Mouse (Mus musculus) A20 (cell line): ENCODE measurements around the gene Ppp4r3a.
"Not testable (repeated sequence)": the region's sequence is repeated elsewhere in the genome, so short reads cannot be mapped to it uniquely, and the experiment has no call there.

Experiments
- DNase-seq: peaks from one replicate; pipeline ENCODE4 v3.0.0-alpha.2; 2011; ENCODE audit warnings: low read depth, low spot score

Gene Ppp4r3a

DNA sequence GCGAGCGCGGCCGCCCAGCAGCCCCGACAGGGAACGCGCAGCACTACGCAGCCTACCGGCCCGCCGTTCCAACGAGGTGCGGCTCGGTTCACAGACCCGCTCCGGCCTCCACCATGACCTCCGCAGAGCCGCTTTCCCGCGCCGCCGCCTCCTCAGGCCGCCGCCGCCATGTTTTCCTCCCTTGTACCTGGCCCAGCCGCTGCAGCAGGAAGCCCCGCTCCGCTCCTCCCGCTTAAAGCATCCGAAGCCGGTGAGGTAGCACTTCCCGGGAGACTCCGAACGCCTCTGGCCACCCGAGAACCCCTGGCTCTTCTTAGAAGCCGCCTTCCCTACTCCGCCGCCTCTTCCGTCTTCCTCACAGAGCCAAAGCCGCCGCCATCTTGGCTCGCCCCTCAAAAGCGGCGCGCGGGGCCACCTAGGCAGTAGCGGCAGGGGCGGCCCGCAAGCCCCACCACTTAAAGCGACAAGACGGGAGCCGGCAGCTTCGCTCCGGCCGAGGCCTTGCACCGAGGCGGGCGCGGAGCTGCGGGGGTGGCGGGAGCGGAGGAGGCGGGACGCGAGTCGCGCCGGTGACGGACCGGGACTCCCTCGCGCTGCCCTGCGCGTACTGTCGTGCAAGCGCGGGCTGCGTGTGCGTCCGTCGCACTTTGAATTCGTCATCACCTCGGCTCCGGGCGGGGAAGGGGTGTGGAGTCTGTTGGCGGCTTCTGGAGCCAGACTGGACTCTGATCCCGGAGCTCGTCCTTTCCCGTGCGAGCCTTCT lies at the start of gene Ppp4r3a:
Ppp4r3a (minus strand) TSS at position 627 of the 763 bp plus-strand sequence.
- peak; percentile 96 for DNase-seq

- peak; percentile 36 for DNase-seq
These were observed 39.5 kb upstream of the Ppp4r3a start for GRCm38 (mm10) chr12:101123013-101123412.

GRCm38 (mm10) chr12:101122066-101122465 lies 38.6 kb upstream of the Ppp4r3a start:
- not testable (repeated sequence) for DNase-seq

DNA sequence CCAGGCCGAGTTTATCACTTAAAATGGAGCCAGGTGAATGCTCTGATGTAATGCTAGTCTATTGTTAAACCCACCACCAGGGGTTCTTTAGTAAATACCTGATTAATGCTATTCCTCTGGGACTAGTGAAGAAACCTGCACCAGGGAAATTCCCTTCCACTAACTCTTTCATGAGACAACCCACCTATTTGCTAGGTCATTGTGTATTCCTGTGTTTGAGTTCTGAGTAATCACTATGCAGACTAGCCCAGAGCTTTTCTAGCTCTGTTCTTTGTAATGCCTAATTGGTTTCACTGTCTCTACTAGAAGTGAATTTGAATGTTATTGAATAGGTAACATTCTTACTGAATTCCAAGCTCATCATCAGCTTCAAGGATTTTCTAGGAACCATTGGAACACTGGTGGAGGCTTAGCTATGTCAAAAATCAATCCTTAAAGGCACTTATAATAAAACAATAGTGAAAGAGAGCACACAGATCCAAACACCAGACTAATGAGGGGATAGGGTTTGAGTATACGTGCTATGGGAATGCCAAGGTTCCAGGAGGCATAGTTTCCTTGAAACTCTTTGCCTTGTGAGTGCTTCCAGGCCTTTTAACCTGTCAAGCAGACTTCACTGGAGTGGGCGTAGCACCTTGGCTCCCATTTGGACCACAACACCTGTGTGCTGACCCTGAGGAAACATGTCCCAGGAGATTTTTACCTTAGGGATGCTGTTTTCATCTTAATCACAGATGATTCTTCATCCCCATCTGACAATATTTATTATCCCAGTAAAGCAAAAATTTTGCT lies 26.5 kb upstream of the Ppp4r3a start:
- DNase-seq = not testable (repeated sequence)

- DNase-seq = no peak
These were observed 24.2 kb upstream of the Ppp4r3a start for GRCm38 (mm10) chr12:101107722-101108121.

GRCm38 (mm10) chr12:101105571-101105970 lies 22.1 kb upstream of the Ppp4r3a start:
- DNase-seq = no peak

DNA sequence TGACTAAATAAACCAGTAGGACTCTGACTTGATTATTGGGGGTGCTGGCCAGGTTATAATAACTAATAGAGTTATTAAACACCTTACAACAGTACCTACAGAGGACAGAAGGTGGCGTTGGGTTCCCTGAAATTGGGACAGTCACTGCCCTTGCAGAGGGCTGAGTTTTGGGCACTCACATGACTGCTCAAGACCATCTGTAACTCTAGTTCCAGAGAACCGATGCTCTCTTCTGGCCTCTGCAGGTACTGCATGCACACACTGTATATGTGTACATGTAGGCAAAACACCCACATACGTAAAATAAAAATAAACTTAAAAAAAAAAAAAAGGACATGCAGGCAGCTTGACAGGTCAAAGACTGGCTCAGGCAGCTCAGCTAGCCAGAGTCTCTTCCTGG lies 19.1 kb upstream of the Ppp4r3a start:
- peak; percentile 80 for DNase-seq

- DNase-seq = not testable (repeated sequence)
These were observed 10.2 kb upstream of the Ppp4r3a start for GRCm38 (mm10) chr12:101093678-101094077.

DNA sequence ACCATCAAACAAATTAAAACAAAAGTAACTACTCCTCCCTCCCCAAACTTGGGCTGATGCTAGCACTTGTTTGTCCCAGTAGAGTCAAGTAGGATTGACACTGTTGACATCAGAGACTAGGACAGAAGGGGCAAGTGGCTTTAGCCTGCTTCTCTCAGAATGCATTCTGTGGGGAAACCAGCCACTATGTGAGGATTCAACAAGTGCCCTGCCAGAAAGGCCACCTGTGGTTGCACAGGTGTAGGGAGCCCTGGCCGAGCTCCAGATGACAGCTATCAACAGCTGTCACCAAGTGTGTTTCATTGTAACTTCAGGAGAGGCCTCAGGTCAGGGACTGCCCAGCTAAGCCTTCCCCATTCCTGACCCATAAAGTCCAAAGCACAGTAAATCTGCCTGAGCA lies 6.5 kb upstream of the Ppp4r3a start:
- no peak for DNase-seq

- DNase-seq = no peak
These were observed 3.9 kb upstream of the Ppp4r3a start for GRCm38 (mm10) chr12:101087406-101087805.

- DNase-seq = no peak
These were observed 1.6 kb upstream of the Ppp4r3a start for GRCm38 (mm10) chr12:101084881-101085666.

DNA sequence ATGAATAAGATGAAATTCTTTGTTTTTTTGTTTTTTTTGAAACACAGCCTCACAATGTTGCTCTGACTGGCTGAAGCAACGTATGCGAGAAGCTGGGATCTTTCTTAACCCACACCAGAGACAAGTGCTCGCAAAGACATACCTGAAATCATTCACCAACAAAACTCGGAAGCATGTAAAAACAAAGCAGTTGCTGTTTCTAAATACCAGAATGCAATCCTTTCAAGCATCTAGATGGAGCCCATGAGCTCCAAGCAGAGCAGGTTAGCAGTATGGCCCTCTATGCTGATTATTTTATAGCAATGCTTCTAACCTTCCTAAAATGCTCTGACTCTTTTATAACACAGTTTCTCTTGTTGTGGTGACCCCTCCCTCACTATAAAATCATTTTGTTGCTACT lies 735 bp upstream of the Ppp4r3a start:
- peak; percentile 53 for DNase-seq

GRCm38 (mm10) chr12:101083839-101084195 lies 315 bp upstream of the Ppp4r3a start:
- no peak for DNase-seq

GRCm38 (mm10) chr12:101082296-101083075 lies 1.0 kb downstream of the Ppp4r3a start:
- peak; percentile 51 for DNase-seq

DNA sequence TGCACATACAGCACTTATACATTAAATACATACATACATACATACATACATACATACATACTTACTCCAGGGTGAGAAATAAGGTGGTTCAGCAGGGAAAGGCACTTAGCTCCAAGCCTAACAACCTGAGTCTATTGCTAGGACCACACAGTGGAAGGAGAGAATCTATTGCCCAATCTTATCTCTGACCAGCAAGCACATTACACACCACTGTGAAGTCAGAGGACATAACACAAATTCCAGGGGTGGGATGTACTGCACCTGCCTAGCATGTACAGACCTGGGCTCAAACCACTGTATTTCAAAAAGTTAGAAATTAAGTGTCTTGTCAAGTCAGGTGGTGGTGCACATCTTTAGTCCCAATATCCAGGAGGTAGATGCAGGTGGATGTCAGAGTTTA lies 5.5 kb downstream of the Ppp4r3a start:
- no peak for DNase-seq

DNA sequence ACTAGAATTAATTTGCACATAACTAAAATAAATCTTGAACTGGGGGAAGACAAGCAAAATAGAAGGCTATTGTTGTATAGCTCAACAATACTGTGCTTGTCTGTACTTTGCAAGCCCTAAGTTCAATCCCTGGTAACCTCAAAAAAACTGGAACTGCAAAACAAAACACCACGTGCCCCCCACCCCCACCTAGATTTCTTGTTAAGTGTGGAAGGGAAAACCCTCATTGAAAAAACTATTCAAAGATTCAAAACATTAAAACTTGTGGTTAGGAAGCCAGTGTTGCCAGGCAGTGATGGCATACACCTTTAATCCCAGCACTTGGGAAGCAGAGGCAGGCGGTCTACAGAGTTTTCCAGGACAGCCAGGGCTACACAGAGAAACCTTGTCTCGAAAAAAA lies 8.1 kb downstream of the Ppp4r3a start:
- no peak for DNase-seq

GRCm38 (mm10) chr12:101074821-101075429 lies 8.6 kb downstream of the Ppp4r3a start:
- peak; percentile 28 for DNase-seq

DNA sequence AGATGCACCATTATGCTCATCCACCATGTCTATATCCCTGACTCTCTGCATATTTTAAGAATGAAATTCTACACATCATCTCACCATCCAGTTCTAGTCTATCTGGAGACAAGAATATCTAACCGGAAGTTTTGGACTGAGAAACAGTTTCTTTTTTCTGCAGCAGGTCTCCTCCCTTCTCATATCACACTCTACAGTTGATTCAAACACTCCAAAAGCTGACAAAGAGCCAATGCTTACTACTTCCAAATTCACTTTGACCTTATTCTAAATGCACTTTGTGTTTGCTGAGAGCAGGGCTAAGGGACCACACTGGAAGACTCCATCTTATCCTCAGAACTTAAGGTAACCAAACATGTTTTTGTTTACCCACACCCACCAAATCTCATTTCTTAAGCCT lies 13.7 kb downstream of the Ppp4r3a start:
- no peak for DNase-seq

DNA sequence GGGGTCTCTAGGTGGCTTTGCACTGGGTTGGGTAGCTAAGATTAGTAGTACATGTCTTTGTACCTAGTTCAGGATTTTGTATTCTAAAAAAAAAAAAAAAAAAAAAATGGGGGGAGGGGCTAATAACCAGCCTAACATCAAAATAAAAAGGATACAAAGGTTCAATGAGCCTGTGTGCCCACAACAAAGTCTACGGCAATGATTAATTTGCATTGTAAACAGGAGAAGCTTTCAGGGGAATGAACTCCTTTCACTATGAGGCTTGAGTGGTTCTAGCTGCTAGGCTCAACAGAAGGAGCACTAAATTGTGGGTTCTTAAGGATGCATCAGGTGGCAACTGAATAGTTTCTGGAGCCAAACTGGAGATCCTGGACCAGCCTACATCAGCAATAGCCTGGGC lies 17.2 kb downstream of the Ppp4r3a start:
- no peak for DNase-seq

- no peak for DNase-seq
These were observed 43.5 kb downstream of the Ppp4r3a start for GRCm38 (mm10) chr12:101039956-101040355.
